Mouse (Mus musculus) left cerebral cortex, postnatal 36 days (tissue): ENCODE results near the gene Obox2. TPM values are rescaled to one million over a fixed set of nuclear protein-coding genes. Genes with fewer than 3 reads are reported as not detected.
"Not testable (repeated sequence)": the region's sequence is repeated elsewhere in the genome, so short reads cannot be mapped to it uniquely, and the experiment has no call there.

Experiments
- DNase-seq, 2 experiments: peaks; one replicate each; pipeline ENCODE4 v3.0.0; 2021 to 2022; ENCODE audit warnings: low spot score in 2 of 2, mixed read lengths in 1 of 2
- intact Hi-C: fragments of 180-260 bp; cut with DNase I; formaldehyde crosslinking; loops from one replicate; pipeline ENCODE4 v1.15.1; 2025
- total RNA-seq, 2 experiments: library from RNA; stranded (reverse); gene quantifications; 2 replicates each; pipeline ENCODE4 v1.2.3; 2021

Obox2 gene
- total RNA-seq: not detected

DNA sequence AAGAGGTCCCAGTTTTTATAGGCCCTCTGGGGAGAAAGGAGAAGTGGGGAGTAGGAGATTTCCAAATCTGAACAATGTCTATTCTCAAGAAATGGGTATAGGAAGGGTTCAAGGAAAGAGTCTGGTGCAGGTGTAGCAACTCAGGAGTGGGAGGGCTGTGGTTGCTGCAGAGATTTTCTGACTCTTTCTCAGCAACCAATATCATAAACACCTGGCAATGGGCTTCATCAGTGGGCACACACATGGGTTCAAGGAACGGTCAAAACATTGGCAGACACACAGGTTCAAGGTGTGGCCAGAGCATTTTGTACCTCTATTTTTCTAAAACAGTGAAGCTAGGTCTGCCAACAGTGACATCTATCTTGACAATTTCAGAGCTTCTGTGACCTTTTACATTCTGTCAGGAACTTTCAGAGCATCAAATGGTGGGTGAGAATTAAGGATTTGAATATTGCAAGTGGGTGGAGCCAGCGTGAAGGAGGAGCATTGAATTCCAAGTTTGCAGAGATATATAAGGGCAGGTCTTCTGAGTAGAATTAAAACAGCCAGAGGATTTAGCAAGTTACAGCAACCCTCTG, at the start of gene Obox2, which contains the start of gene Obox1:
Gene Obox2, plus strand, starts transcription at position 301 of the 578 bp plus-strand sequence.
Gene Obox1, plus strand, starts transcription at position 528 of the 578 bp plus-strand sequence.
- intact Hi-C loops, DNase-seq: not testable (repeated sequence)

DNA sequence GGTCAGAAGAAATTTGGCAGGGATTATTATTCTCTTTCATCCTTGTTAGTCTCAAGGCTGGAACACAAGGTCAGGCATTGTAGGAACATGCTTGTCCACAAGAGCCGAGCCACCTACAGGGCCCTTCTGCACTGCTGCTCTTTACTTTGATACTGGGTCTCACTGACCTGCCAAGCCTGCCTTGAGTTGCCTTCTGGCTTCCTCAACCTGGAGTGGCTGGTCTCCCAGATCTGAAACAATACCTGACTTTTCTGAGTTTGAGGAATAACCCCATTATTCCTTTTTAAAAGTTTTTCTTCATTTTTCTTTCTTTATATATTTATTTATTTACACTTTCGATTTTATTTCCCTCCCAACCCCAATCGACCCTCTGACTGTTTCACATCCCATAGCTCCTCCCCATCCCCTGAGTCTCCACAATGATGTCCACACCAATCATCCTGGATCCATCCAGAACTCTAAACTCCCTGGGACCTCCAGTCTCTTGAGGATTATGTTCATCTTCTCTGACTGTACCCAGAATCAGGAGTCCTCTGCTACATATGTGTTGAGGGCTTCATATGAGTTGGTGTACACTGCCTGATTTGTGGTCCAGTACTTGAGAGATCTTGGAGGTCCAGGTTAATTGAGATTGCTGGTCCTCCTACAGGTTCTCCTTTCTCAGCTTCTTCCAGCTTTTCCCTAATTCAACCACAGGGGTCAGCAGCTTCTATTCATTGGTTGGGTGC, 10.8 kb downstream of the Obox2 start:
- not testable (repeated sequence) for DNase-seq

DNA sequence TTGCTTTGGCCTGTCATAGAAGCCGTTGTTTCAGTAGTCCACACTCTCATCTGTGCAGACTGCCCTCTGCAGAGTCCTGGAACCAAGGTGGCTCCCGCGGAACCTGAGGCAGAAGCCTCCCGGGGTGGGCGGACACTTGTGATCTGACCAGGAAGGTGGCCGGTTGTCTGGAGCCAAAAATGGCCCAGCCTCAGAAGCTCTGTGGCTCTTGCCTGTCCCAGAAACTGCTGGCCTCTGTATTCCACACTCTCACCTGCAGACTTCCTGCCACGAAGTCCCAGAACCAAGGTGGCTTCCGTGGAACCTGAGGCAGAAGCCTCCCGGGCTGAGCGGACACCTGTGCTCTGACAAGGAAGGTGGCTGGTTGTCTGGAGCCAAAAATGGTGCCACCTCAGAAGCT, 18.3 kb downstream of the Obox2 start:
- intact Hi-C loops, DNase-seq: not testable (repeated sequence)

More for the DNA sequence above, 10.8 kb downstream of the Obox2 start:
- intact Hi-C loops: not testable (repeated sequence)

DNA sequence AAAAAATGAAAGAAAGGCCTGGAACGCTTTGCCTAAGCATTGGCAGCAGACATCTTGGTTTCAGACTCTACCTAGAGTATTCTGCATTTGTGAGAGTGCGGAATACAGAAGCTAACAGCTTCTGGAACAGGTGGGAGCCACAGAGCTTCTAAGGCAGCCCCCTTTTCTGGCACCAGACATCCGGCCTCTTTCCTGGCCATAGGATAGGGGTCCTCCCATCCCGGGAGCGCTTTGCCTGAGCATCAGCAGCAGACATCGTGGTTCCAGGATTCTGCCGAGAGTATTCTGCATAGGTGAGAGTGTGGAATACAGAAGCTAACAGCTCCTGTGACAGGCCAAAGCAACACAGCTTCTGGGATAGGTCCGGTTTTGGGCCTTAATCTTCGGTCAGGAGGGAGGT, 29.5 kb downstream of the Obox2 start:
- intact Hi-C loops, DNase-seq: not testable (repeated sequence)

DNA sequence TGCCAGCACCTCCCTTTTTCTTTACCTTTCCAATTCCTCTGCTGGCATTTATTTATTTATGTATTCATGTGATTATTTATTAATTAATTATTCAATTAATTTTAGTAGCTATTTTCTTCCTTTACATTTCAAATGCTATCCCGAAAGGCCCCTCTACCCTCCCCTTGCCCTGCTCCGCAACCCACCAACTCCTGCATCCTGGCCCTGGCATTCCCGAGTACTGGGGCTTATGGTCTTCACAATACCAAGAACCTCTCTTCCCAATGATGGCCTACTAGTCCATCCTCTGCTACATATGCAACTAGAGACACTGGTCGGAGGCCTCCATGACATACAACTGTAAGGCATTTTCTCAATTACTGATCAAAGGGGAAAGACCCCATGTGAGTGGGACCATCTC, 37.0 kb downstream of the Obox2 start:
- intact Hi-C loops, DNase-seq: not testable (repeated sequence)

Other genes with a start within 250 kb of the Obox2 start
- not detected for gene Obox1, start 227 bp downstream of the Obox2 start, total RNA-seq